Mouse (Mus musculus) intestine, embryonic 14.5 days (tissue): ENCODE measurements around the gene Kcnj14. TPM values are rescaled to one million over a fixed set of nuclear protein-coding genes. Genes with fewer than 3 reads are reported as not detected.

Source experiments
- ATAC-seq: fragments of 200-750 bp; cut with Nextera tagmentation; replicated peaks from 2 replicates; pipeline ENCODE4 v1.8.0; 2017; ENCODE audit warnings: low read depth, moderate number of reproducible peaks, moderate TSS enrichment, moderate library complexity; ENCODE audit not compliant: low FRiP score, low TSS enrichment
- DNase-seq: peaks from one replicate; pipeline ENCODE4 v3.0.0-alpha.2; 2018; ENCODE audit warnings: low spot score
- H3K27ac ChIP-seq: fragments of 300-500 bp; sonication (generic); 2 replicates; pipeline ENCODE4 v1.5.1; 2014; ENCODE audit warnings: low read depth, mild to moderate bottlenecking, control low read depth
- H3K27me3 ChIP-seq: fragments of 300-500 bp; sonication (generic); replicated peaks from 2 replicates; pipeline ENCODE4 v1.6.1; 2014; ENCODE audit warnings: low read length, control low read depth; ENCODE audit not compliant: control insufficient read depth, insufficient read depth
- H3K36me3 ChIP-seq: fragments of 300-500 bp; sonication (generic); 2 replicates; pipeline ENCODE4 v1.6.1; 2014; ENCODE audit warnings: low read length, control low read depth; ENCODE audit not compliant: control insufficient read depth, insufficient read depth
- H3K4me1 ChIP-seq: fragments of 300-500 bp; sonication (generic); replicated peaks from 2 replicates; pipeline ENCODE4 v1.6.1; 2014; ENCODE audit warnings: low read length, control low read depth, mixed read lengths; ENCODE audit not compliant: control insufficient read depth, insufficient read depth
- H3K4me2 ChIP-seq: fragments of 300-500 bp; sonication (generic); 2 replicates; pipeline ENCODE4 v1.6.1; 2014; ENCODE audit warnings: low read length
- H3K4me3 ChIP-seq: fragments of 300-500 bp; sonication (generic); 2 replicates; pipeline ENCODE4 v1.5.1; 2014; ENCODE audit warnings: low read depth, low read length, control low read depth, mixed read lengths
- H3K9ac ChIP-seq: fragments of 300-500 bp; sonication (generic); 2 replicates; pipeline ENCODE4 v1.6.1; 2014; ENCODE audit warnings: mild to moderate bottlenecking, low read length
- H3K9me3 ChIP-seq: fragments of 300-500 bp; sonication (generic); 2 replicates; pipeline ENCODE4 v1.6.1; 2016; ENCODE audit warnings: low read length, control low read depth; ENCODE audit not compliant: control insufficient read depth
- WGBS: fragments of 180-500 bp; shearing (Covaris S2); extraction: QIAGEN DNeasy Blood & Tissue Kit; methylation state at CpG from one replicate; pipeline ENCODE4 v1.1.7; 2014; 5-methylcytosine and 5-hydroxymethylcytosine counted together
- polyA plus RNA-seq: library from polyadenylated mRNA; unstranded; fragments of >200 nt; fragmentation: Nextera tagmentation; extraction: Ambion mirVana; gene quantifications from 2 replicates; pipeline ENCODE4 v1.2.1, GENCODE M21; 2014

Gene Kcnj14
- polyA plus RNA-seq, 1 experiment from 2014 or later: 1.5 TPM

DNA sequence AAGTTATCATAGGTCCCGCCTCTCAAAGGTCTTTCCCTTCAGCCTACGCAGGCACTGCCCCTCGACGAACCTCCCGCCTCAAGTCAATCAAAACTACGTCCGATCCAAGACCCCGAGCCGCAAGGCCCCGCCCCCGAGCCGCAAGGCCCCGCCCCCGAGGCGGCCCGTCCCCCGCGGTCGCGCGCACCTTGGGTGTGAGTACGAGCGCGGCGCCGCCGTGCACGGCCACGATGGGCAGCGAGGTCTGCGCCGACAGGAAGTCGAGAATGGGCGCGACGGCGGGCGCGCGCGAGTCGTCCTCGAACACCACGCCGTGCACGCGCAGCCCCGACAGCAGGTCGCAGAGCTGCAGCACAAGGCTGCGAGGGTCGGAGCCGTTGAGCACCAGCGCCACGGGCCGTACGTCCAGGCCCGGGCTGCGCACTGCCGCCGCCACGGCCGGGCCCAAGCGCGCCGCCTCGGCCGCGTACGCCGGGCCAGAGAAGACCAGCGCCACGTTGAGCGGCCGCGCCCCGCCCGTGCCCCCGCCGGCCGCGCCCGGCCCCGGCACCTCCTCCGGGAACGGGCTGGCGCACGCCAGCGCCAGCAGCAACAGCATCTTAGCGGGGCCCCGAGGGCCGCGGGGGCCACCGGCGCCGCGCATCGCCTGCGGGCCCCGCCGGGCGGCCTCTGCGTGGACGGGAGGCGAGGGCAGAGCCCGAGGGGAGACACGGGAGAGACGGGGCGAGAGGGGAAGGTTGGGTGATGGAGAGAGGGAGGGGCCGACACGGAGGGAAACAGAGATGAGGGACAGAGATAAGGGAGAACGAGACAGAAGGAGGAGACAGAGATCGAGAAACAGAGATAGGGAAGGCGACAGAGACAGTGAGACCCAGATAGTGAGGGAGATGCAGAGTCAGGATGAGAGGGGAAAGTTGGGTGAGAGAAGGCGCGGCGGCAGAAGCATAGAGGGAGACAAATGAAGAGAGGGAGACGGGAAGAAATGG lies 41.6 kb upstream of the Kcnj14 start:
- Histone ChIP-seq H3K4me2 (peak overlapping the region; percentile 69), H3K27ac (peak overlapping the region; percentile 36), H3K4me1 (peaks cover 33% of the 10 kb centered on the region), H3K36me3 (no peaks in the 10 kb centered on the region), H3K9me3 (no peaks in the 10 kb centered on the region), H3K27me3 (peaks cover 41% of the 10 kb centered on the region), H3K9ac (peak overlapping the region; percentile 70), H3K4me3 (peak overlapping the region; percentile 62)
- DNase-seq: peak; percentile 97
- WGBS: 1% methylated on average over 93 of the region's 117 CpGs
- ATAC-seq: peak; percentile 76

- DNase-seq: no peak
- ATAC-seq: no peak
- WGBS: 64% methylated on average over 3 of the region's 3 CpGs
Observed at GRCm38 (mm10) chr7:45864435-45864834, 39.9 kb upstream of the Kcnj14 start.

DNA sequence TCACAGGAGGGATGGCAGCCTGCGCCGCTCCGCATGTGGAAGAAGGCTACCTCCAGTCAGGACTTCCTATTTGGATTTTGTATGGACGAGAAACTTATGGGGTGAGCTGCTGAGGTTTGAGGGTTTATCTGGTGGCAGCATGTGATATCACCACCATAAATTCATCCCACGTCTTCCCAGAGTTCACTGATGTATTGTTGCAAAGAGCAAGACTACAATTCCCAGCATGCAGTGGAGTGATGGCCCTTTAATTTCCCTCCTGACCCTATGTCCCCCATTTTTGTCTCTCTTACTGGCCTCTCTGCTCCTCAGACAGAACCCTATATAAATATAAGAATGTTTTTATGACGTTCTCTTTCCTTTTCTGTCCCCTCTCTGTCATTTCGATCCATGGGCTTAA lies 38.2 kb upstream of the Kcnj14 start:
- H3K27me3 ChIP-seq: peaks cover 12% of the 10 kb centered on the region
- H3K36me3 ChIP-seq: no peaks in the 10 kb centered on the region
- H3K4me2 ChIP-seq: no peak overlapping the region
- peaks cover 16% of the 10 kb centered on the region for H3K4me1 ChIP-seq
- DNase-seq (no peak), ATAC-seq (no peak)
- no peak overlapping the region for H3K4me3 ChIP-seq
- H3K27ac ChIP-seq: no peak overlapping the region
- H3K9me3 ChIP-seq: no peaks in the 10 kb centered on the region
- 86% methylated on average over 7 of the region's 7 CpGs for WGBS
- no peak overlapping the region for H3K9ac ChIP-seq

More at GRCm38 (mm10) chr7:45864435-45864834, 39.9 kb upstream of the Kcnj14 start:
- H3K4me2 ChIP-seq: no peak overlapping the region
- peaks cover 23% of the 10 kb centered on the region for H3K27me3 ChIP-seq
- no peak overlapping the region for H3K9ac ChIP-seq
- H3K36me3 ChIP-seq: no peaks in the 10 kb centered on the region
- no peak overlapping the region for H3K4me3 ChIP-seq
- H3K4me1 ChIP-seq: peaks cover 21% of the 10 kb centered on the region
- H3K9me3 ChIP-seq: no peaks in the 10 kb centered on the region
- H3K27ac ChIP-seq: no peak overlapping the region

DNA sequence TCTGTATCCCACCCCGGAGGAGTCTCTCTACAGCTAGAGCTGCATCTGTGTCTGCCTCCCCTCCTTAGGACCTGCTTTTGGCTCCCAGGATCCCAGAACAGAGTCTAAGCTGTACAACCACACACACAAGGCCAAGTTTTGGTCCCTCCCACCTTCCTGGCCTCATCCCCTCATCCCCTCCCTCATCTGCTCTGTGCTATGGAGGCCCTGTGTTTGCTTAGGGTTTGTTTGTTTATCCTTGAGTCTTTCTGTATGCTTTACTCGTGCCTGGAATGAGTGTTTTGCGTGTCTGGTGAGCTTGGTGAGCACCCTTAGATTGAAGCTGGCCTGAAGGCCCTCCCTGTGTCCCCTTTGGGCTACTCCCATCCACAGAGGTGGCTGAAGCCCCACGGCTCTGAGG lies 34.4 kb upstream of the Kcnj14 start:
- Histone ChIP-seq H3K4me2 (no peak overlapping the region), H3K36me3 (no peaks in the 10 kb centered on the region), H3K27me3 (peaks cover 18% of the 10 kb centered on the region; the same call in 1 of the 2 replicates), H3K4me1 (peaks cover 10% of the 10 kb centered on the region), H3K9ac (no peak overlapping the region), H3K27ac (no peak overlapping the region), H3K4me3 (no peak overlapping the region), H3K9me3 (no peaks in the 10 kb centered on the region)
- 39% methylated on average over 4 of the region's 4 CpGs for WGBS
- no peak for DNase-seq
- ATAC-seq: no peak

GRCm38 (mm10) chr7:45856950-45857901 lies 32.6 kb upstream of the Kcnj14 start:
- Histone ChIP-seq H3K27me3 (peaks cover 18% of the 10 kb centered on the region; the same call in 1 of the 2 replicates), H3K4me3 (peak overlapping the region; percentile 29), H3K4me1 (peaks cover 10% of the 10 kb centered on the region), H3K27ac (no peak overlapping the region), H3K9me3 (no peaks in the 10 kb centered on the region), H3K36me3 (no peaks in the 10 kb centered on the region), H3K4me2 (peak overlapping the region; percentile 64), H3K9ac (peak overlapping the region; percentile 25)
- ATAC-seq (peak; percentile 22; the same call in 1 of the 2 replicates), DNase-seq (peak; percentile 71)
- 4% methylated on average over 30 of the region's 30 CpGs for WGBS

DNA sequence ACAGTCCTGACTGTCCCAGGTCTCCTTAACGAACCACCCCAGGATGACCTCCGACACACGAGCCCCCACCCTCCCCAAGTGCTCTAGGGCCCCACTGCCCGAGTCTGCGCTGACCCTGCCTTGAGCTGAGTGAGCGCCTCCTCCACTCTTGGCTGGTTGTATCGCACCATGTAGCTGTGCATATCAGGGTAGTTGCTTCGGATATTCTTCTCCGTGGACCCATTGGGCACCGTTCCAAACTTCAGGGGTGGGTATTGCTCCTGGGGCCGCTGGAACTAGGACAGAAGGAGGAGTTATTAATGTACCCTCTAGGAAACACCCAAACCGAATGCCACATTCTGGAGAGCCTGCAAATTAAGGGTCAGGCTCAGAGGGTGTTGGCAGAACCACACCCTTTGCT lies 28.5 kb upstream of the Kcnj14 start:
- H3K9me3 ChIP-seq: no peaks in the 10 kb centered on the region
- peaks cover 6% of the 10 kb centered on the region for H3K4me1 ChIP-seq
- H3K4me3 ChIP-seq: no peak overlapping the region
- no peak overlapping the region for H3K4me2 ChIP-seq
- H3K36me3 ChIP-seq: no peaks in the 10 kb centered on the region
- ATAC-seq (no peak), DNase-seq (no peak)
- 85% methylated on average over 12 of the region's 12 CpGs for WGBS
- no peak overlapping the region for H3K27ac ChIP-seq
- H3K27me3 ChIP-seq: peaks cover 15% of the 10 kb centered on the region; the same call in 1 of the 2 replicates
- no peak overlapping the region for H3K9ac ChIP-seq

DNA sequence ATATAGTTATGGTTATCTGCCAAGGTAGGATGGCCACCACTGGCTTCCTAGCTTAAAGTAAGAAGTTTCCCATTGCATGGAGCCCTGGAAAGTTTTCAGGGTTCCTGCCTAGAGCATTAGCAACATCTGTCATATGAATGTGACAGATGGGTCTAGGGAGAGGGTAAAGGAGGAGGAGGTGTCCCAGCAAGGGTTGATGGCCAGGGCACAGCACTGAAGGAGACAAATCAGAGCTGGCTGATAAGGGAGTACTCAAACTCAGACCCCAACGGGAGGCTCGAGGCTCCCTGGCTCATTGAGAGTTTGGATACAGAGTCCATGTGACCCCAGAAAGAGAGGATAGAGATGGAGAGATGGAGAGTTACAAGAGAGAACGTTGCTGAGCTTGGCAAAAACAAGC lies 26.1 kb upstream of the Kcnj14 start:
- 72% methylated on average over 3 of the region's 3 CpGs for WGBS
- no peak for ATAC-seq

GRCm38 (mm10) chr7:45848447-45849027 lies 24.0 kb upstream of the Kcnj14 start:
- no peak for ATAC-seq
- Histone ChIP-seq H3K4me2 (no peak overlapping the region), H3K9me3 (no peaks in the 10 kb centered on the region), H3K9ac (no peak overlapping the region), H3K27ac (no peak overlapping the region), H3K27me3 (no peaks in the 10 kb centered on the region), H3K4me1 (no peaks in the 10 kb centered on the region), H3K4me3 (no peak overlapping the region), H3K36me3 (no peaks in the 10 kb centered on the region)
- 8% methylated on average over 6 of the region's 6 CpGs for WGBS
- DNase-seq: no peak

More for the DNA sequence above, 26.1 kb upstream of the Kcnj14 start:
- no peak overlapping the region for H3K4me2 ChIP-seq
- H3K9me3 ChIP-seq: no peaks in the 10 kb centered on the region
- H3K27me3 ChIP-seq: no peaks in the 10 kb centered on the region
- no peak overlapping the region for H3K9ac ChIP-seq
- no peaks in the 10 kb centered on the region for H3K36me3 ChIP-seq
- no peaks in the 10 kb centered on the region for H3K4me1 ChIP-seq
- H3K4me3 ChIP-seq: no peak overlapping the region
- DNase-seq: no peak
- no peak overlapping the region for H3K27ac ChIP-seq
